Mouse (Mus musculus): ENCODE measurements around the gene Sorcs2. TPM values are rescaled to one million over a fixed set of nuclear protein-coding genes. Genes with fewer than 3 reads are reported as not detected.

The Sorcs2 gene
- total RNA-seq, 2 experiments from 2014 or later = 36.6 to 45.0 TPM

- intact Hi-C loops (cut with DNase I) = no loop called here
- no peak for DNase-seq (ENCODE audit: low spot score in 2 of 2)
Observed at GRCm38 (mm10) chr5:36054498-36054897, 343.4 kb downstream of the Sorcs2 start.

GRCm38 (mm10) chr5:36043154-36043553 lies 354.8 kb downstream of the Sorcs2 start:
- intact Hi-C loops (cut with DNase I) = no loop called here

GRCm38 (mm10) chr5:36041756-36042155 lies 356.2 kb downstream of the Sorcs2 start:
- intact Hi-C loops (cut with DNase I) = no loop called here

More at GRCm38 (mm10) chr5:36043154-36043553, 354.8 kb downstream of the Sorcs2 start:
- DNase-seq (ENCODE audit: low spot score in 2 of 2) = no peak

GRCm38 (mm10) chr5:36041236-36041562 lies 356.7 kb downstream of the Sorcs2 start:
- no peak for DNase-seq (ENCODE audit: low spot score in 2 of 2)
- intact Hi-C loops (cut with DNase I) = no loop called here

More at GRCm38 (mm10) chr5:36041756-36042155, 356.2 kb downstream of the Sorcs2 start:
- DNase-seq (ENCODE audit: low spot score in 2 of 2) = no peak

GRCm38 (mm10) chr5:36040398-36041235 lies 357.3 kb downstream of the Sorcs2 start:
- intact Hi-C loops (cut with DNase I) = no loop called here
- DNase-seq (ENCODE audit: low spot score in 2 of 2) = no peak

GRCm38 (mm10) chr5:36039596-36039995 lies 358.3 kb downstream of the Sorcs2 start:
- intact Hi-C loops (cut with DNase I) = loop anchor here (10.0 kb wide), 1 partner anchor 285 kb away; no protein-coding TSS in a partner anchor
- no peak for DNase-seq (ENCODE audit: low spot score in 2 of 2)

GRCm38 (mm10) chr5:36033531-36034426 lies 364.2 kb downstream of the Sorcs2 start:
- DNase-seq (ENCODE audit: low spot score in 2 of 2) = peak; percentile 44 to 57
- intact Hi-C loops (cut with DNase I) = loop anchor here (2.0 to 10.0 kb wide), 4 partner anchors 179 to 424 kb away; partner anchors contain the start of gene Sorcs2

- intact Hi-C loops (cut with DNase I) = no loop called here
- no peak for DNase-seq (ENCODE audit: low spot score in 2 of 2)
Observed at GRCm38 (mm10) chr5:36025076-36025475, 372.9 kb downstream of the Sorcs2 start.

- intact Hi-C loops (cut with DNase I) = no loop called here
- no peak for DNase-seq (ENCODE audit: low spot score in 2 of 2)
Observed at GRCm38 (mm10) chr5:36024003-36024685, 373.8 kb downstream of the Sorcs2 start.

GRCm38 (mm10) chr5:36022361-36022760 lies 375.6 kb downstream of the Sorcs2 start:
- intact Hi-C loops (cut with DNase I) = no loop called here
- no peak for DNase-seq (ENCODE audit: low spot score in 2 of 2)

GRCm38 (mm10) chr5:36021091-36021490 lies 376.8 kb downstream of the Sorcs2 start:
- intact Hi-C loops (cut with DNase I) = no loop called here

GRCm38 (mm10) chr5:36018366-36018765 lies 379.6 kb downstream of the Sorcs2 start:
- no peak for DNase-seq (ENCODE audit: low spot score in 2 of 2)
- intact Hi-C loops (cut with DNase I) = no loop called here

More at GRCm38 (mm10) chr5:36021091-36021490, 376.8 kb downstream of the Sorcs2 start:
- DNase-seq (ENCODE audit: low spot score in 2 of 2) = no peak

- intact Hi-C loops (cut with DNase I) = no loop called here
- DNase-seq (ENCODE audit: low spot score in 2 of 2) = no peak
Observed at GRCm38 (mm10) chr5:36009405-36009804, 388.5 kb downstream of the Sorcs2 start.

GRCm38 (mm10) chr5:36007649-36008048 lies 390.3 kb downstream of the Sorcs2 start:
- no peak for DNase-seq (ENCODE audit: low spot score in 2 of 2)
- intact Hi-C loops (cut with DNase I) = no loop called here

GRCm38 (mm10) chr5:36006586-36006985 lies 391.4 kb downstream of the Sorcs2 start:
- intact Hi-C loops (cut with DNase I) = no loop called here
- no peak for DNase-seq (ENCODE audit: low spot score in 2 of 2)

GRCm38 (mm10) chr5:36006106-36006505 lies 391.8 kb downstream of the Sorcs2 start:
- intact Hi-C loops (cut with DNase I) = no loop called here
- DNase-seq (ENCODE audit: low spot score in 2 of 2) = no peak

- no peak for DNase-seq (ENCODE audit: low spot score in 2 of 2)
- intact Hi-C loops (cut with DNase I) = no loop called here
Observed at GRCm38 (mm10) chr5:36003797-36004196, 394.1 kb downstream of the Sorcs2 start.

- intact Hi-C loops (cut with DNase I) = loop anchor here (10.0 kb wide), 1 partner anchor 755 kb away; the partner anchor contains the start of gene Bloc1s4
- no peak for DNase-seq (ENCODE audit: low spot score in 2 of 2)
Observed at GRCm38 (mm10) chr5:35989986-35990735, 407.8 kb downstream of the Sorcs2 start.

- intact Hi-C loops (cut with DNase I) = loop anchor here (10.0 kb wide), 1 partner anchor 755 kb away; the partner anchor contains the start of gene Bloc1s4
- no peak for DNase-seq (ENCODE audit: low spot score in 2 of 2)
Observed at GRCm38 (mm10) chr5:35989506-35989905, 408.4 kb downstream of the Sorcs2 start.

All from left cerebral cortex, postnatal 36 days (tissue).